Mouse (Mus musculus): ENCODE measurements around the gene Gimap4.

GRCm38 (mm10) chr6:48669446-48669969 is 14.8 kb upstream of the Gimap4 start:
- no peak for TF ChIP-seq CTCF (IDR thresholded peaks at IDR 0.05; ENCODE audit: low read depth, low read length)
- TF ChIP-seq TAL1 (conservative IDR thresholded peaks at IDR 0.05; ENCODE audit: low read depth, low read length), result no peak
- TF ChIP-seq GATA1 (IDR thresholded peaks at IDR 0.05; ENCODE audit: borderline replicate concordance, low read length), result no peak
- TF ChIP-seq POLR2AphosphoS5 (IDR thresholded peaks at IDR 0.05; ENCODE audit: insufficient replicate concordance, low read depth, low read length), result no peak
- no peak for TF ChIP-seq GATA2 (IDR thresholded peaks at IDR 0.05; ENCODE audit: borderline replicate concordance, low read depth, low read length)
